Mouse (Mus musculus): Measurements from ENCODE around the gene Vmn1r214. TPM values are rescaled to one million over a fixed set of nuclear protein-coding genes. Genes with fewer than 3 reads are reported as not detected.

The Vmn1r214 gene
- not detected in 2 replicates for polyA plus RNA-seq (2015; fragmentation: Nextera tagmentation; extraction: Ambion mirVana)

- Histone ChIP-seq H3K4me2 (no peak within 1 kb of the TSS), H3K4me3 (no peak within 1 kb of the TSS), H3K9ac (no peak within 1 kb of the TSS), H3K9me3 (replicated peaks) (no peaks in the 10 kb centered on the region), H3K4me1 (replicated peaks) (no peaks in the 10 kb centered on the region), H3K27me3 (no peaks in the 10 kb centered on the region), H3K27ac (no peak within 1 kb of the TSS), H3K36me3 (no peaks in the 10 kb centered on the region)
- 71% methylated on average over 3 of the region's 3 CpGs for WGBS
- no peak for ATAC-seq (replicated peaks; ENCODE audit: insufficient number of reproducible peaks, insufficient read depth, low FRiP score, low read depth)
Measured at GRCm38 (mm10) chr13:23030118-23030517, at the start of gene Vmn1r214. TSS of gene Vmn1r214 (plus strand) at chr13:23030418.

DNA sequence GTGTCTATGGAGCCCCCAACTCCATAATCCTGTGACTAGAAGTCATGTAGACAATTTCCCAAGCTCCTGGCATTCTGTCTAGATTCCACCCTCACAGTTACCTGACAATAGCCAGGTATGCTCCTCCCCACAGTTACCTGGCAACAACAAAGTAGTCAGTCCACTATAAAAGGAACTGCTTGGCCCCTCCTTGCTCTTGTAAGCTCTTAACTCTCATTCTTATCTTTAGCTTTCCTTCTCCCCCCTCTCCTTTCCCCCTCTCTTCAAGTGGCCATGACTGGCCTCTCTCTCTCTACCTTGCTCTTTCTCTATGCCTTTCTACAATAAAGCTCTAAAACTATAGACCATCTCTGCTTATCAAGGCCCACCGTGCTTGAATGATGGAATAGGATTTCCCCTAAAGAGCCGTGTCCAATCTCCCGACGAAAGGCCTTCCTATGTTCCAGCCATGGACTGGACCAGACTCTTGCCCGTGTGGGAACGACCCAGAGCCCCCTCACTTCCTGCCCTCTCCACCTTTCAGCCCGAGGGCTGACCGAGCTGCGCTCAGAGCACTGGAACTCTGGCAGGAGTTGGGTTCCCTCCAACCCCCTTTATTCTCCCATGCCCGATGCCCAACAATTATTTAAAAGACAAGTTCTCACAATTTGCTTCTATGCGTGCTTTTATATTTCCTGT is 39.9 kb upstream of the Vmn1r214 start:
- no peaks in the 10 kb centered on the region for H3K4me1 ChIP-seq (replicated peaks)
- H3K4me3 ChIP-seq, result no peak overlapping the region
- H3K9ac ChIP-seq, result no peak overlapping the region
- H3K9me3 ChIP-seq (replicated peaks), result no peaks in the 10 kb centered on the region
- ATAC-seq (replicated peaks; ENCODE audit: insufficient number of reproducible peaks, insufficient read depth, low FRiP score, low read depth), result no peak
- H3K4me2 ChIP-seq, result no peak overlapping the region
- 78% methylated on average over 11 of the region's 11 CpGs for WGBS
- no peaks in the 10 kb centered on the region for H3K36me3 ChIP-seq
- H3K27me3 ChIP-seq, result no peaks in the 10 kb centered on the region
- no peak overlapping the region for H3K27ac ChIP-seq

DNA sequence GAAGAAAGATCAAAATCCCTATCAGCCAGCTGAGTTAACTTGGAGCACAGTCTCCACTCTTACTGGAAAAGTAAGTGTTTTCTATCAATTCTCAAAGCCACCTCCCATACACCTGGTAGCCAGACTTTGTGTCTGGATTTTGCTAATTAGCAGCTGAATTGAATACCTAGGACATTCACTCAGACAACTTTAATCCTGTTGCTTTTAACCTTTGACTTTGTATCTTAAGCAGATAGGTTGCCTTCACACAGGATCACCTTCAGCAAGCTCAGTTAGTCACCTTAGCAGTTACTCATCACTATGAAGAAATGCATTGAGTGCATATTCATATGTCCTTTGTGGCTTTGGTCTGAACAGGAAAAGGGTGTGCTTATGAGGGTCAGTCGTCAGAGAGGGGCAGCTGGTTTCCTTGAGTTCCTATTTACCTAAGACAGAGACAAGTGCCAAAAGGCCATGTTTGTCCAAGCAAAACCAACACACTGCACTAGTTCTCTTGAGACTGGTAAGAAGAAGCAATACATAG is 38.0 kb upstream of the Vmn1r214 start:
- H3K27ac ChIP-seq, result no peak overlapping the region
- no peak overlapping the region for H3K4me3 ChIP-seq
- no peak overlapping the region for H3K4me2 ChIP-seq
- peaks cover 12% of the 10 kb centered on the region; the same call in 1 of the 2 replicates for H3K9me3 ChIP-seq (replicated peaks)
- no peak for ATAC-seq (replicated peaks; ENCODE audit: insufficient number of reproducible peaks, insufficient read depth, low FRiP score, low read depth)
- no peaks in the 10 kb centered on the region for H3K4me1 ChIP-seq (replicated peaks)
- WGBS, result 50% methylated on average over 1 of the region's 1 CpGs
- no peak overlapping the region for H3K9ac ChIP-seq
- no peaks in the 10 kb centered on the region for H3K27me3 ChIP-seq
- no peaks in the 10 kb centered on the region for H3K36me3 ChIP-seq

GRCm38 (mm10) chr13:22992721-22993120 is 37.5 kb upstream of the Vmn1r214 start:
- no peaks in the 10 kb centered on the region for H3K36me3 ChIP-seq
- WGBS, result 56% methylated on average over 2 of the region's 2 CpGs
- no peaks in the 10 kb centered on the region for H3K4me1 ChIP-seq (replicated peaks)
- no peak overlapping the region for H3K4me3 ChIP-seq
- no peak overlapping the region for H3K27ac ChIP-seq
- no peaks in the 10 kb centered on the region for H3K27me3 ChIP-seq
- no peak overlapping the region for H3K9ac ChIP-seq
- no peak overlapping the region for H3K4me2 ChIP-seq
- ATAC-seq (replicated peaks; ENCODE audit: insufficient number of reproducible peaks, insufficient read depth, low FRiP score, low read depth), result no peak
- peaks cover 12% of the 10 kb centered on the region; the same call in 1 of the 2 replicates for H3K9me3 ChIP-seq (replicated peaks)

GRCm38 (mm10) chr13:23007356-23007755 is 22.9 kb upstream of the Vmn1r214 start, which contains the start of gene Vmn1r213:
TSS of gene Vmn1r213 (plus strand) at chr13:23007656.
- no peak within 1 kb of the TSS for H3K27ac ChIP-seq
- H3K27me3 ChIP-seq, result no peaks in the 10 kb centered on the region
- H3K4me2 ChIP-seq, result no peak within 1 kb of the TSS
- no peak within 1 kb of the TSS for H3K9ac ChIP-seq
- H3K9me3 ChIP-seq (replicated peaks), result no peaks in the 10 kb centered on the region
- no peaks in the 10 kb centered on the region for H3K4me1 ChIP-seq (replicated peaks)
- no peak within 1 kb of the TSS for H3K4me3 ChIP-seq
- no peaks in the 10 kb centered on the region for H3K36me3 ChIP-seq
- 70% methylated on average over 1 of the region's 1 CpGs for WGBS
- no peak for ATAC-seq (replicated peaks; ENCODE audit: insufficient number of reproducible peaks, insufficient read depth, low FRiP score, low read depth)

DNA sequence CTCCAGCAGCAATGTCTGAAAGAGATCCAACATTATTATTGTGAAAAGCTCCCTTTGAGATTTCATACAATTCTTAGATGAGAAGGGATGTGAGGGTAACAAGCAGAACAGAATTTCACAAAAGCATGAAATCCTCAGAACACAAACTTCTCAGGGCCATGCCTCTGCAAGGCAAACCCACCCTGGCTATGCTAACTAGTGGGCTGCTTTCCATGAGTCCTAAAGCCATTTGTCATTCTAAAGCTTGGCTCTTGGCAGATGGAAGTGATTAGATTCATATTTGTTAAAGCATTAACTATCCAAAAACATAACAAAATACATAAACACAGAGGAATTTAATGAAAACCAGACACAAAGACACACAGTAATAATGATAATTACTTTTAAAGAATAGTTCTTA is 12.1 kb upstream of the Vmn1r214 start:
- Histone ChIP-seq H3K27me3 (no peaks in the 10 kb centered on the region), H3K4me3 (no peak overlapping the region), H3K36me3 (no peaks in the 10 kb centered on the region), H3K4me2 (no peak overlapping the region), H3K4me1 (replicated peaks) (no peaks in the 10 kb centered on the region), H3K27ac (no peak overlapping the region), H3K9me3 (replicated peaks) (no peaks in the 10 kb centered on the region), H3K9ac (no peak overlapping the region)
- no peak for ATAC-seq (replicated peaks; ENCODE audit: insufficient number of reproducible peaks, insufficient read depth, low FRiP score, low read depth)

GRCm38 (mm10) chr13:23024812-23025211 is 5.4 kb upstream of the Vmn1r214 start:
- H3K4me3 ChIP-seq, result no peak overlapping the region
- no peak overlapping the region for H3K4me2 ChIP-seq
- no peaks in the 10 kb centered on the region for H3K4me1 ChIP-seq (replicated peaks)
- no peaks in the 10 kb centered on the region for H3K36me3 ChIP-seq
- no peaks in the 10 kb centered on the region for H3K9me3 ChIP-seq (replicated peaks)
- ATAC-seq (replicated peaks; ENCODE audit: insufficient number of reproducible peaks, insufficient read depth, low FRiP score, low read depth), result no peak
- no peak overlapping the region for H3K27ac ChIP-seq
- H3K9ac ChIP-seq, result no peak overlapping the region
- H3K27me3 ChIP-seq, result no peaks in the 10 kb centered on the region

- no peak overlapping the region for H3K4me3 ChIP-seq
- no peaks in the 10 kb centered on the region for H3K9me3 ChIP-seq (replicated peaks)
- no peaks in the 10 kb centered on the region for H3K36me3 ChIP-seq
- H3K27ac ChIP-seq, result no peak overlapping the region
- H3K9ac ChIP-seq, result no peak overlapping the region
- no peaks in the 10 kb centered on the region for H3K27me3 ChIP-seq
- no peaks in the 10 kb centered on the region for H3K4me1 ChIP-seq (replicated peaks)
- no peak for ATAC-seq (replicated peaks; ENCODE audit: insufficient number of reproducible peaks, insufficient read depth, low FRiP score, low read depth)
- WGBS, result 32% methylated on average over 1 of the region's 1 CpGs
- no peak overlapping the region for H3K4me2 ChIP-seq
Measured at GRCm38 (mm10) chr13:23057778-23058177, 27.6 kb downstream of the Vmn1r214 start.

DNA sequence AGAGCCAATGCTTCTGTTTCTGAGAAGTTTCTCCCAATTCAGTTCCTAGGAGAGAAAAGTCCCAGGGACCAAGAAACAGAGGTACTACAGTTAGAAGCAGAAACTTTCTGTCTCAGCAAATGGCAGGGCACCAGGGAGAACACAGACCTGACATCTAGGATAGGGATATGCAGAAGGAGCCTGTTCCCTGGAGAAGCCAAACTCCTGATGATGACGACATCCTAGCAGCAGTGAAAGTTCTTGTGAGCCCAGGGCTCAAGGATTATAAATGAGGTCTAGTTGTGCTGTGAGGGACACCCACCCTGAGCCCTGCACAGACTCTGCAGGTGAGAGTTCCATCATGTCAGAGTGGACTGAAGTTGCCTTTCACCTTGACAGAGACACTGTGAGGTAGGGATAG is 37.5 kb downstream of the Vmn1r214 start, which contains the start of gene Vmn1r215:
TSS of gene Vmn1r215 (plus strand) at position 301 of the 400 bp plus-strand sequence.
- Histone ChIP-seq H3K27ac (no peak within 1 kb of the TSS), H3K36me3 (no peaks in the 10 kb centered on the region), H3K27me3 (no peaks in the 10 kb centered on the region), H3K4me1 (replicated peaks) (no peaks in the 10 kb centered on the region), H3K9me3 (replicated peaks) (no peaks in the 10 kb centered on the region), H3K4me3 (no peak within 1 kb of the TSS), H3K9ac (no peak within 1 kb of the TSS), H3K4me2 (no peak within 1 kb of the TSS)
- no peak for ATAC-seq (replicated peaks; ENCODE audit: insufficient number of reproducible peaks, insufficient read depth, low FRiP score, low read depth)
- 70% methylated on average over 1 of the region's 1 CpGs for WGBS

GRCm38 (mm10) chr13:23069312-23069711 is 39.1 kb downstream of the Vmn1r214 start:
- no peak for ATAC-seq (replicated peaks; ENCODE audit: insufficient number of reproducible peaks, insufficient read depth, low FRiP score, low read depth)
- 74% methylated on average over 2 of the region's 2 CpGs for WGBS
- Histone ChIP-seq H3K4me3 (no peak overlapping the region), H3K9me3 (replicated peaks) (no peaks in the 10 kb centered on the region), H3K9ac (no peak overlapping the region), H3K4me2 (no peak overlapping the region), H3K36me3 (no peaks in the 10 kb centered on the region), H3K4me1 (replicated peaks) (no peaks in the 10 kb centered on the region), H3K27ac (no peak overlapping the region), H3K27me3 (no peaks in the 10 kb centered on the region)

All from heart, embryonic 15.5 days (tissue).